Mouse (Mus musculus): ENCODE data around the gene Scel. TPM values are rescaled to one million over a fixed set of nuclear protein-coding genes. Genes with fewer than 3 reads are reported as not detected.
A peak's percentile ranks its signal among the peaks of the same experiment; 100 is the strongest.

Gene Scel
- polyA plus RNA-seq, 1 experiment = not detected

DNA sequence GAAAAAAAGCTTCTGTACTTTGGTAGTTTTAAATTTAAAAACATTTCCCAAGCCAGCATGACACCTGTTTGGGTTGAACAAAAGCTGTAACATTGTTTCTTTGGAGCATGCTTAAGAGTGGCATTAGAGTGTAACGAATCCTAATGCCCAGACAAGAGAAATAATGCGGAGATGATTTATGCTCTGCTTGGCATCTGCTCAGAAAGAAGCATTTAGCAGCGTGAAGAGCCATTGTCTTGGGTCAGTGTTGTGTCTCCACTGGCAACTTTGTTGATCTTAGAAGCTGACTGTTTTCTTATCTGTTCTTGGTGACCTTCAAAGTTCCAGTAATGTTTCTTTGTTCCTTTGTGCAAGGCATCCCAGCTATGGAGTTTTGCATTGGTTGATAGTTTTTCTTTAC, 130.8 kb downstream of the Scel start:
- Histone ChIP-seq H3K27ac (ENCODE audit: insufficient read depth, low read depth, low read length) (no peak overlapping the region), H3K4me3 (ENCODE audit: insufficient read depth, low read length) (no peak overlapping the region), H3K4me1 (ENCODE audit: control insufficient read depth, insufficient read depth, low read length) (no peaks in the 10 kb centered on the region)
- no peak for TF ChIP-seq POLR2A (IDR thresholded peaks at IDR 0.05; ENCODE audit: borderline replicate concordance, low read depth, low read length)
- TF ChIP-seq CTCF (IDR thresholded peaks at IDR 0.05; ENCODE audit: low read depth, low read length) = no peak

DNA sequence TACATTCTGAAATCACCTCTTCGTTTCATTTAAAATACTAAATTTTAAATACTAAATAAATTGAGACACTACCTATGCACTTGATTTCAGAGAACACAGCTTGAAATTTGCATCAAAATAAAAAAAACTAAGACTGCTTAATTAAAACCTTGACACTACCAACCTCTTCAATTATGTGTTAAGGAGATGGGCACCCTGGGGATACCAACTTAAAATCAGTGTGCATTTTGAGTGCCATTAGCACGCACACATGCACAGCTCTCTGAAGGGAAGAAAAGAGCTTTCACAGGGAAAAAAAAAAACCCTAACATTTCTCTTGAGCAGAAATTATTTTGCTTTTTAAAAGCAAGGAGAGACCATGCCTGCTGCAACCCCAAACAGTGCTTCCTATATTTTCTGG, 134.8 kb downstream of the Scel start:
- TF ChIP-seq CTCF (IDR thresholded peaks at IDR 0.05; ENCODE audit: low read depth, low read length) = no peak
- TF ChIP-seq POLR2A (IDR thresholded peaks at IDR 0.05; ENCODE audit: borderline replicate concordance, low read depth, low read length) = no peak
- H3K4me1 ChIP-seq (ENCODE audit: control insufficient read depth, insufficient read depth, low read length) = no peaks in the 10 kb centered on the region
- no peak overlapping the region for H3K4me3 ChIP-seq (ENCODE audit: insufficient read depth, low read length)
- H3K27ac ChIP-seq (ENCODE audit: insufficient read depth, low read depth, low read length) = no peak overlapping the region

DNA sequence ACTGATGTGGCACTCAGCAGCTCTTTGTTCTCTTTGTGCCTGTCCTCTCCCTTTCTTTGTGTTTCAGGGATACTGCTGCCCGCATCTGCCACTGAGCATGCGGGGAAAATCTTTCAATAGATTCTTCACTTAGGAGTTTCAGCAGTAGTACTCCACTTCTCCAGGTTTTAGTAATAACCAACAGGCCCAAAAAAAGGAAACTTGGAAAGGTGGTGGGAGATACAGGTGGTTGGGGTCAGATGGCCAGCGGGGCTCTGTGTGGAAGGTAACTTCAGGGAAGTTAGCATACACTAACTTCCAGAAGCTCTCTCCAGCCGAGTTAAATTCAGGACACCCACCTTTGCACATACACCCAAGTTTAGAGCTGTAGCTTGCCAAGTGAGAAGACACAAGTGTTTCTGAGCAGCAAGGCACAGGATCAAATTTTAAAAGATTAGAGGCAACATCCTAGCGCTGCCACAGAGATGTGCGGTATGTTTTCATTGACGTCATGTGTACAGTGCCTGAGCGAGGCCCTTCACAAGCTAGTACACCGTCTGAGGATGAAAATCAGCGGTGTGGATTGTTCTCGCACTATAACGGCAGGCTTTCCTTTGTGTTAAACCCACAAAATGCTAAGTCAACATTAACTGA, 135.6 kb downstream of the Scel start:
- no peak overlapping the region for H3K4me3 ChIP-seq (ENCODE audit: insufficient read depth, low read length)
- no peak overlapping the region for H3K27ac ChIP-seq (ENCODE audit: insufficient read depth, low read depth, low read length)
- TF ChIP-seq POLR2A (IDR thresholded peaks at IDR 0.05; ENCODE audit: borderline replicate concordance, low read depth, low read length) (no peak), CTCF (IDR thresholded peaks at IDR 0.05; ENCODE audit: low read depth, low read length) (no peak)
- no peaks in the 10 kb centered on the region for H3K4me1 ChIP-seq (ENCODE audit: control insufficient read depth, insufficient read depth, low read length)

DNA sequence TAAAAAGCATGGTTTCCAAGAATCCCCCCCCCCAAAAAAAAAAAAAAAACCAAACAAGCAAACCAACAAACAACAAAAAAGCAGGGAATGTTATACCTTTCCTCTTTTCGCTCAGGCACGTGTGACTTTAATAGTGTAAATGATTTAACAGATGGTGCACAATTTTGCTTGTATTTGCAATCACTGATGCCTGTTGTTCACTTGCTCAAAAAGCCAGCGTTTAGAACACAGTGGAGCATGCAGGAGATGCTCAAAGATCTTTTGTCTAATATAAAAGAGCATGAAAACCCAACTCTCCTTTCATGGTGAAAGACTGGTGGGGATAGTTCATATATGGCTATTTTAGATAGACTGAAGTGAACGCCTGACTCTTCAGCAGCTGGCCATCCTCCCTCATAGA, 136.2 kb downstream of the Scel start:
- H3K4me3 ChIP-seq (ENCODE audit: insufficient read depth, low read length) = no peak overlapping the region
- no peak overlapping the region for H3K27ac ChIP-seq (ENCODE audit: insufficient read depth, low read depth, low read length)
- H3K4me1 ChIP-seq (ENCODE audit: control insufficient read depth, insufficient read depth, low read length) = no peaks in the 10 kb centered on the region
- TF ChIP-seq CTCF (IDR thresholded peaks at IDR 0.05; ENCODE audit: low read depth, low read length) (no peak), POLR2A (IDR thresholded peaks at IDR 0.05; ENCODE audit: borderline replicate concordance, low read depth, low read length) (no peak)

DNA sequence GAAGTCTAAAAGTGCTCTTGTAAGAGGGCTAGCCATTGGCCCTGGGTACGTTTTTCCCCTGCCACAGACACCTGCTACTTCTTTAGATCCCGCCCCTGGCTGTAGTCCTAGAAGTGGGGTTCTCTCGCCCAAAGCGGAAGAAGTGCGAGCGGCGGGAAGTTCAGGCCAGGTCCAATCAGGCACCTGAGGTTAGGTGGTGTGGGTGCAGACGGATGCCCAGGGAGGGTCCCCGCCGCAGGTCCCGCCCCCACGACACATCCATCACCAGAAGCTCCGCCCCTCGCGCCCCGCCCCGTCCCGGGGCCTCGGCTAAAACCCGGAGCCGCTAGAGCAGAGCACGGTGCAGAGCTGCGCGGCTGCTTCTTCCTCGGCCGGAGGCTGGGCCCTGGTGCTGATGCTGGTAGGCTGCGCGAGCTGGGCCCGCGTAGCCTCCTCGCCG, 136.8 kb downstream of the Scel start, which contains the start of gene Slain1:
TSS of gene Slain1 (plus strand) at position 333 of the 439 bp plus-strand sequence.
- Histone ChIP-seq H3K27ac (ENCODE audit: insufficient read depth, low read depth, low read length) (no peak within 1 kb of the TSS), H3K4me3 (ENCODE audit: insufficient read depth, low read length) (peak within 1 kb of the TSS; percentile 48), H3K4me1 (ENCODE audit: control insufficient read depth, insufficient read depth, low read length) (no peaks in the 10 kb centered on the region)
- TF ChIP-seq POLR2A (IDR thresholded peaks at IDR 0.05; ENCODE audit: borderline replicate concordance, low read depth, low read length) (no peak), CTCF (IDR thresholded peaks at IDR 0.05; ENCODE audit: low read depth, low read length) (no peak)

DNA sequence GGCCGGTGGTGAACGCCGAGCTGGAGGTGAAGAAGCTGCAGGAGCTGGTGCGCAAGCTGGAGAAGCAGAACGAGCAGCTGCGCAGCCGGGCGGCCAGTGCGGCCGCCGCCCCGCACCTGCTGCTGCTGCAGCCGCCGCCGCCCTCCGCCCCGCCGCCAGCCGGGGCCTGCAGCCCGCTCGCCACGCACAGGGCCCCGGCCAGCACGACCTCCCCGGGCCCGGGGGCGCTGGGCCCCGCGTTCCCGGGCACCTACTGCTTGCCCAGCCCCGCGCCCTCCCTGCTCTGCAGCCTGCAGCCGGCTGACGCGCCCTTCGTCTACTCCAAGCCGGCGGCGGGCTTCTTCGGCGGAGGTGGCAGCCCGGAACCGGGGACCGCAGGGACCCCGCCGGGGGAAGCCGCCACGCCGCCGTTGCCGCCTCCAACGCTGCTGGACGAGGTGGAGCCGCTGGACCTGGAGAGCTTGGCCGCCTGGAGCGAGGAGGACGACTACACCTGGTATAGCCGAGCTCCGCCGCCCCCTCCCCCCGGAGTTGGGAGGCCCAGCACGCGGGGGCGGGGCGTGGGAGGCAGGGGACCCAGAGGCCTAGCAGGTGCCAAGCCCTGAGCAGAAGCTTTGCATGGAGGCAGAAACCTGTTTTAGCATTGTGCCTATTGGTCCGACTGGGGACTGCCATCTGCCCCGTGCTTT, 137.4 kb downstream of the Scel start:
- TF ChIP-seq CTCF (IDR thresholded peaks at IDR 0.05; ENCODE audit: low read depth, low read length) = no peak
- TF ChIP-seq POLR2A (IDR thresholded peaks at IDR 0.05; ENCODE audit: borderline replicate concordance, low read depth, low read length) = no peak
- H3K4me3 ChIP-seq (ENCODE audit: insufficient read depth, low read length) = peak overlapping the region; percentile 48
- H3K27ac ChIP-seq (ENCODE audit: insufficient read depth, low read depth, low read length) = no peak overlapping the region

DNA sequence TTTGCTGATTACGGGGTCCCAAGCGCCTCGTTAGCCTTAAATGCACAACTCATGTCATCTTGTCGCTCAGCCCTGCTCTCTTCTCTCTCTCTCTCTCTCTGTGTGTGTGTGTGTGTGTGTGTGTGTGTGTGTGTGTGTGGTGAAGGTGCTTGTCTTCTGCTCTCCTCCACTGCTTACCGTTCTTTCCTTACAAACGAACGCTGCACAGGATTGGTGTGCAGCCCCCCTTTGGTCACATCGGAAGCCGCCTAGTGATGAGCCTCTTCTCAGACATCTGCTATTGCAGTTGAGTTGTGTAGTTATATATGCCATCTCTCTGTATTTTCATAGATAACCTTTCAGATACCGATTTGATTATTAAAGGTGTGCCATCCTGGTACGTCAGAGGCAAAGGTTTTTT, 138.0 kb downstream of the Scel start:
- Histone ChIP-seq H3K4me1 (ENCODE audit: control insufficient read depth, insufficient read depth, low read length) (no peaks in the 10 kb centered on the region), H3K27ac (ENCODE audit: insufficient read depth, low read depth, low read length) (no peak overlapping the region), H3K4me3 (ENCODE audit: insufficient read depth, low read length) (peak overlapping the region; percentile 48)
- TF ChIP-seq CTCF (IDR thresholded peaks at IDR 0.05; ENCODE audit: low read depth, low read length) (no peak), POLR2A (IDR thresholded peaks at IDR 0.05; ENCODE audit: borderline replicate concordance, low read depth, low read length) (no peak)

More for the DNA sequence above, 137.4 kb downstream of the Scel start:
- no peaks in the 10 kb centered on the region for H3K4me1 ChIP-seq (ENCODE audit: control insufficient read depth, insufficient read depth, low read length)

DNA sequence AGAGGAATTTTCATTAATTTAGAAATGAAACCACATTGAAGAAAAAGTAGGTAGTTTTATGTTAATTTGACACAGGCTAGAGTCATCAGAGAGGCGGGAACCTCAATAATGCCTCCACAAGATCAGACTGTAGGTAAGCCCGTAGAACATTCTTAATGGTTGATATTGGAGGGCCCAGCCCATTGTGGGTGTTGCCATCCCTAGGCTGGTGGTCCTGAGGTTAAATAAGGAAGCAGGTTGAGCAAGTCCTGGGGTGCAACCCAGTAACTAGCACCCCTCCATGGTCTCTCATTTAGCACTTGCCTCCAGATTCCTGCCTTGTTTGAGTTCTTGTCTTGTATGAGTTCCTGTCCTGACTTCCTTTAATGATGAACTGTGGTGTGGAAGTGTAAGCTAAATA, 138.4 kb downstream of the Scel start:
- no peak overlapping the region for H3K27ac ChIP-seq (ENCODE audit: insufficient read depth, low read depth, low read length)
- TF ChIP-seq CTCF (IDR thresholded peaks at IDR 0.05; ENCODE audit: low read depth, low read length) = no peak
- TF ChIP-seq POLR2A (IDR thresholded peaks at IDR 0.05; ENCODE audit: borderline replicate concordance, low read depth, low read length) = no peak
- H3K4me3 ChIP-seq (ENCODE audit: insufficient read depth, low read length) = no peak overlapping the region
- H3K4me1 ChIP-seq (ENCODE audit: control insufficient read depth, insufficient read depth, low read length) = no peaks in the 10 kb centered on the region

DNA sequence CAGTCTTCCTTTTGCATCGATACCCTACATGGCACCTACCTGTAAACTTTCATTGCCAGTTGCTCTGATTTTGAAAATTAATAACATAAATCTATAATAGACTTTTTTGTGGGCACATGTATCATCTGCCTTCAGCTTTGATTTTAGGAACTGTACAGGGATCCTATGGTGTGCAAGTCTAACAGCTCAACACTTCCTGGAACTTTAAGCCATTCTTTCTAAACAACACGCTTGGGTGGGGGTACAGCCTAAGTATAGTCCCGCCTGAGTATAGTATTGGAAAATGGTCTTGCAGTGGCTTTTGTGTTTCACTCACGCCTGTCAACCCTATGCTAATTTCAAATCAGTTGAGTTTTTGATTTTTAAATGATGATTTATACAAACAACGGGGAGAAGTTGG, 139.4 kb downstream of the Scel start:
- TF ChIP-seq CTCF (IDR thresholded peaks at IDR 0.05; ENCODE audit: low read depth, low read length) = no peak
- TF ChIP-seq POLR2A (IDR thresholded peaks at IDR 0.05; ENCODE audit: borderline replicate concordance, low read depth, low read length) = no peak
- H3K27ac ChIP-seq (ENCODE audit: insufficient read depth, low read depth, low read length) = no peak overlapping the region
- H3K4me3 ChIP-seq (ENCODE audit: insufficient read depth, low read length) = no peak overlapping the region
- no peaks in the 10 kb centered on the region for H3K4me1 ChIP-seq (ENCODE audit: control insufficient read depth, insufficient read depth, low read length)

DNA sequence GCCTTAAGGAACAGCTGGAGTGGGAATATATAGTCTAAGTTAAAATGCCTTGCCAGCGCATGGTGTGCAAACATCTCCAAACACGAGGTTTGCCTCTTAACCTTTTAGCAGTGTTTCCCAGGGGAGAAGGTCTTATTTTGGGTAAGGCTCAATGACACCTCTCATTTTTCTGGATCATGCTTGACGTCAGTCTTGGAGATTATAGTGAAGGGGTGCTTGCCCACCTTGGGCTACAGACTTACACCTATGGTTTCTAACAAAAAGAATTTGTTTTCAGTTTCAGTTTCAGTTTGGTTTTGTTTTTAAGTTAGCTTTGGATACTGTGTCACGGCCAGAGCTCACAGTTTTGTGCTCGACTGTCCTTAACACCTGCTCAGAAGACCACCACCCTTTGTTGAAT, 140.7 kb downstream of the Scel start:
- Histone ChIP-seq H3K4me1 (ENCODE audit: control insufficient read depth, insufficient read depth, low read length) (no peaks in the 10 kb centered on the region), H3K27ac (ENCODE audit: insufficient read depth, low read depth, low read length) (no peak overlapping the region), H3K4me3 (ENCODE audit: insufficient read depth, low read length) (peak overlapping the region; percentile 8; the same call in 1 of the 2 replicates)
- TF ChIP-seq POLR2A (IDR thresholded peaks at IDR 0.05; ENCODE audit: borderline replicate concordance, low read depth, low read length) = no peak
- no peak for TF ChIP-seq CTCF (IDR thresholded peaks at IDR 0.05; ENCODE audit: low read depth, low read length)
